Mouse (Mus musculus) monocyte, adult 5-6 weeks (primary cell): ENCODE data around the gene Dgkd. TPM values are rescaled to one million over a fixed set of nuclear protein-coding genes. Genes with fewer than 3 reads are reported as not detected.
A peak's percentile ranks its signal among the peaks of the same experiment; 100 is the strongest.
"Not testable (repeated sequence)": the region's sequence is repeated elsewhere in the genome, so short reads cannot be mapped to it uniquely, and the experiment has no call there.

Source experiments
- ATAC-seq: fragments of 153-309, 156-312 bp; replicated peaks from 2 replicates; pipeline ENCODE4 v1.8.0; 2017; ENCODE audit warnings: mild to moderate bottlenecking; ENCODE audit not compliant: low TSS enrichment, insufficient number of reproducible peaks, severe bottlenecking, poor library complexity, low FRiP score
- total RNA-seq: library from RNA; stranded (forward); fragments of 200-1000, 200-491, 200-594 nt; gene quantifications from 3 replicates; pipeline ENCODE4 v1.2.3, GENCODE M21; 2017

The Dgkd gene
- 98.9 to 146 TPM (median 146 TPM) in 3 replicates for total RNA-seq

DNA sequence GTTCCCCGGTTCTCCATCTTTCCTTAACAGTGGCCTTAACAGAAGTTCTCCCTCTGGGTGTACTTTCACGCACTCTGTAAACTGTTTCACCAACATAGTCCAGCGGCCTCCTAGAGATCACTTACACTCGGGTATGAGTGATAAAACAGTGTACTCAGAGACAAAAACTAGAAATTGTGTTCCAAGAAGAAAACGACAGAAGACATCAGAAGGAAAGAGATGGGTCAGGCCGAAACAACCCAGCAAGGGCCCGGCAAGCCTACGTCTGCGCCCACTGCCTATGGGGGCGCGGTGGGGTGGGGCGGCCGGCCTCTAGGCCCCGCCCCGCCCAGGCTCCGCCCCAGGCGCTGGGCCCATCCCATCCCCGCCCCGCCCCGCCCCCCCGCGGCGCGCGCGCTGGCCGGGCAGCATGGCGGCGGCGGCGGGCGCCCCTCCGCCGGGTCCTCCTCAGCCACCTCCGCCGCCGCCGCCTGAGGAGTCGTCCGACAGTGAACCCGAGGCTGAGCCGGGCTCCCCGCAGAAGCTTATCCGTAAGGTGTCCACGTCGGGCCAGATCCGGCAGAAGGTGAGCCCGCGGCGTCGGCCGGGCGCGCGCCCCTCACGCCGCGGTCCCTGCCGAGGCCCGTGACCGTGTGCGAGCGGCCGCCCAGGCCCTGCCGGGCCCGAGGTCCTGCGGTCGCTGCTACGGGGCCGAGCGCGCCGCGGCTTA lies at the start of gene Dgkd:
Gene Dgkd, plus strand, starts transcription at position 396 of the 709 bp plus-strand sequence.
- peak; percentile 30; the same call in 1 of the 2 replicates for ATAC-seq

DNA sequence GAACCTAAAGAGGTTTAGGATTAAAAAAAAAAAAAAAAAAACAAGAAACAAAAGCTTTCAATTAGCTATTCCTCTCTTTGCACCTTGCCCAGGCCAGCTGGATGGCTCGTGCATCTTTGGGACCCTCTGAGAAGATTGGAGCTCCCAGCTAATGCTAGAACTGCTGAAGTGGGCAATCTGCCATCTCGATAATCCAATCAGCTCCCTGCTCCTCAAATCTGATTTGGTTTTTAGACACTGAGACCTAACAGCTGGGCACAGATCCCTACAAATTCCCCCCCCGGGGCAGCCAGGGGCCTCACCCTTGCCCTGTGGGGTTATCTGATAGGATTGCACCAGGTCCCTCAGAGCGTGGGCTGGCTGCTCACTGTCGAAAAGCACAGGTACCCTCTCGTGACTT lies 49.5 kb upstream of the Dgkd start, which contains the start of gene Sag:
Gene Sag, plus strand, starts transcription at position 105 of the 400 bp plus-strand sequence.
- no peak for ATAC-seq

DNA sequence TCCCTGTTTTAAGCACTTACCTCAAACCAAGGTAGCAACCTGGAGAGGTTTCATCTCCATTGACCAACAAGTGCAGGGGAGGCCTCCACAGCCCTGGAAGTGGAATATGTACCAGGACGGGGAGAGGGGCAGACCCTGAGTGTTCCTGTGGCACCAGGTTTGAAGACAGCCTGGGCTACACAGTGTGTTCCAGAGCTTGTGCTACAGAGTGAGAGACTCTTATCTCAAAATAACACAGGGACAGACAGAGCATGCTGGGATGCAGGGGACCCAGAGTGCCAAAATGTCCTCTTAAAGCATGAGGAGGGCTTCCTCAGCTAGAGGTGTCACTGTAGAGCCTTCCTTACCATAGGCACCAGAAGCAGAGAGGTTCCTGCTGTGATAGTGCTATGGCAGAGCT lies 45.3 kb upstream of the Dgkd start:
- ATAC-seq, result no peak

DNA sequence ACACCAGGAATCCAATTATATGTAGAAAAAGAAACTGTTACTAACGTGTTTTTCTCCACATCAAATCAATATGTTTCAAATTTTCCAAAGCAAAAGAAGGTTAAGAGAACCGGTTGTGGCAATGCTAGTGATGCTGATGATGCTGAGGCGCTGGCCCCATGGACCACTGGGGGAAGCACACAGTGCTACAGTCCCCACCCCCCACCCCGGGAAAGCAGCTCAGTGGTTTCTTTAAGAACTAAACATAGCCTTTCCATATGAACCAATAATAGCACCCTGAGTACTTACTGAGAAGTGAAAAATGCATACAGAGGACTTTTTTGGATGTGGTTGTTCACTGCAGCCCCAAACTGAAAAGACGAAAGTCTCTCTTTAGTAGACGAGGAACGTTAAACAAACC lies 41.7 kb upstream of the Dgkd start:
- ATAC-seq, result no peak

DNA sequence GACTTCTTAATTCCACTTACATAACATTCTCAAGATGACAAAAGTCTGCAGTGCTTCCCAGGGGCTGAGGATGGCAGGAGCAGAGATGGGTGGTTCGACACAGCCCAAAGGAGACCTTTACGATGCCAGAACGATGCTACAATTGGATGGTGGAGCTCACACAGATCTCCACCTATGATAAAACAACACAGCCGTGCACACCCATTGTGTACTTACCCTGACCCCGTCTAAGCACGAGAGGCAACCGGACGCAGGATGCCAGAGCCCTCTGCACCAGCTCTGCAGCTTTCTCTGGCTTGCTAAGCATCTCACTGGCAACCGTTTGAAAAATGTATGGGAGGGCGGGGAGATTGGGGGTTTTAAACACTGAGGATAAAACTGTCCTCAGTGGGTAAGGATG lies 41.0 kb upstream of the Dgkd start:
- ATAC-seq, result no peak

DNA sequence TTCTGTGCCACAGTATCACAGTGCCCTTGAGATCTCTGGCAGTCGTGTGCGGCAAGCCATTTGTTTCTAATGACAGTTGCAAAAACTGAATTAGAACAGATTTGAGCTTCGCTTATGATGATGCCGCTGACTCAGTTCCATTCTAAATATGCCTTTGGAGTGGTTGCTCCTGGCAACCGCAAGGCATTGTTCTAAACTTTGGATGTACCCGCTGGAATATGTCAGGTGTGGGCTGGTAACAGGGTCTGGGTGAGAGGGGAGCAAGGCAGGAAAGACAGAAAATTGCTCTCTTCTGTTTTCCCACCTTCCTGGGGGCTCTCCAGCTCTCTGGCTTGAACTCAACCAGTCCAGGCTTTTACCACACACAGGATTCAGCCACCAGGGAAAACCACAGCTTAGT lies 39.9 kb upstream of the Dgkd start:
- no peak for ATAC-seq

DNA sequence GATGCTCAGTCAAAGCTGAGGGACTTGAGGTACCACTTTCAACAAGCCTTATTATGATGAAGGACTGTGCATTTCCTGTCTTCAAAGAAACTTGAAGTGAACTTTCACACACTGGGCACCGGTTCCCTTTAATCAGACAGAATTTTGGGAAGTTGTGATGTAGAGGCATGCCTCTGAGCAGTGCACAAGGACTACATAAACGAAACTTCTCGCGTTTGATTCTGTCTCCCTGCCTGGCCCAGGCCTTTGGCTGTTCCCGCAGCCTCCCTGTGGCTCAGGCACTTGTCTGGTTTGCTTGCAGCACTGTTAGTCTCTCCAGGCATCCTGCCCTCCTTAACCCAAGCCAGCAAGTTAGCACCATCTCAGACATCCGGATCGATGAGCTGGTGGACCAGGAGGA lies 39.4 kb upstream of the Dgkd start:
- peak; percentile 72 for ATAC-seq

DNA sequence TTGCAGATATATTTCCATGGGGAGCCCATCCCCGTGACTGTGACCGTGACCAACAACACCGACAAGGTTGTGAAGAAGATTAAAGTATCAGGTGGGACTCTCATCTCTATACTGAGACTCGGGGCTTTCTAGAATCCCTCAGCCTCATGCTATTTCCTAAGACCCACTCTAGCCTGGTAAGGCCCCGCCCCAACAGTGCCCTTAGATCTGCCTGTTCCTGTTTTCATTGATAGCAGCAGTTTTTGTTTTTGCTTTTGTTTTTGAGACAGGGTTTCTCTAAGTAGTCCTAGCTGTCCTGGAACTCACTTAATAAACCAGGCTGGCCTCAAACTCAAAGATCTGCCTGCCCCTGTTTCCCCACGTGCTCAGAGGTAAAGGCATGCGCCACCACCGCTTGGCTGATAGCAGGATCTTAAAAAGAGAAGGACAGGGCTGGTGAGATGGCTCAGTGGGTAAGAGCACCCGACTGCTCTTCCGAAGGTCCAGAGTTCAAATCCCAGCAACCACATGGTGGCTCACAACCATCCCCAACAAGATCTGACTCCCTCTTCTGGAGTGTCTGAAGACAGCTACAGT lies 28.6 kb upstream of the Dgkd start:
- ATAC-seq, result no peak

DNA sequence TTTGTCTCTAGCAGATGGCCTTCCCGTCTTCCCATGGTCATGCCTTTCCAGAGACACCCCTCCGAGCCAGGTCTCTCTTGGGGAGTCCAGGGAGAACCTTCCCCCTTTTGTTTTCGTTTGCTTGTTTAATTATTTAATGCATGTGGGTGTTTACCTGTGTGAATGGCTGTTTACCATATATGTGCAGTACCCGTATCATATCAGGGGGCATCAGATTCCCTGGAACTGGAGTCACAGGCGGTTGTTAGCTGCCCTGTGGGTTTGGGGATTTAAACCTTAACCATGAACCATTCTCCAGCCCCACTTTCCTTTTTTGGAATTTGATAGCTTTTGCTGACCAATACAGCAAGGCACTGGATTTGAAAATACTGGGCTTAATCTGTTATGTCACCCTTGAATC lies 27.8 kb upstream of the Dgkd start:
- ATAC-seq, result no peak

DNA sequence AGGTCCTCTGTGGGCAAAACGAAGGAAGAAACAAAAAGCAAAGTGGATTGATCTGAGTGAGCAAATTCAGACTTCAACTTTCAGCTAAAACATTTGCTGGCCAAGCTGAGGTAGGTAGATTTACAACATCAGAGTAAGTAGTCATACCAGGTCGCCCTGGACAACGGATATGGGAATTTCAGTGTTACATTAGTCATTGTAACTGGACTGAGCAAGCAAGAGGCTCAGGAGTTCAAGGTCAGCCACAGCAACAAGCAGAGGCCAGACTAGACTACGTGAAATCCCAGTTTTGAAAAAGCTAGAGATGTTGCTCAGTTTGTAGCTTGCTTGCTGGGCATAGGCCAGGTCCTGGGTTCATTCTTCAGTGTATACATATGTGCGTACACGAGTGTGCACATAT lies 27.1 kb upstream of the Dgkd start:
- no peak for ATAC-seq

DNA sequence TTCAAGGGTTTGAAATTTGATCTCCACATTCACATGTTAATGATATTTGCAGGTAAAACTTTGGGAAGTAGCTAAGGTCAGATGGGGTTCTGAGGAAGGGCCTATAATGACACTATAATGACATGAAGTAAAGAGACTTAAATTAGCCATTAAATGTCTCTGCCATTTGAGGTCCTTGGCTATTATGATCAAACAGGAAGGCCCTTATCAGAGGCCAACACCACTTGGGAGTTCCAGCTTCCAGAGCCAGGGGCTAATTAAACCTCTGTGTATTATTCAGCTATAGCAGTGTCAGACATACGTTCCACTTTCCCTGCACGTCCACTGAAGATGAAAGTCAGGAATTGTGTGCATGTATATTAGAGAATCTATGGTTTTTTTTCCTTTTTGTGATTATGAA lies 26.6 kb upstream of the Dgkd start:
- ATAC-seq, result no peak

DNA sequence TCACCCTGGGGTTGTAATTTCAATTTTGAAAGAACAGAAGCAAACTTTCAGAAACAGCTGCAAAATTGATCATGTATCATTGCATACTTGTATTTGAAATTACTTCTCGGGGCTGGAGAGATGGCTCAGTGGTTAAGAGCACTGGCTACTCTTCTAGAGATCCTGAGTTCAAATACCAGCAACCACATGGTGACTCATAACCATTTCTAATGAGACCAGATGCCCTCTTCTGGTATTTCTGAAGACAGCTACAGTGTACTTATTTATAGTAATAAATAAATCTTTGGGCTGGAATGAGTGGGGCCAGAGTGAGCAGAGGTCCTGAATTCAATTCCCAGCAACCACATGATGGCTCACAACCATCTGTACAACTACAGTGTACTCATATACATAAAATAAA lies 25.6 kb upstream of the Dgkd start:
- not testable (repeated sequence) for ATAC-seq

DNA sequence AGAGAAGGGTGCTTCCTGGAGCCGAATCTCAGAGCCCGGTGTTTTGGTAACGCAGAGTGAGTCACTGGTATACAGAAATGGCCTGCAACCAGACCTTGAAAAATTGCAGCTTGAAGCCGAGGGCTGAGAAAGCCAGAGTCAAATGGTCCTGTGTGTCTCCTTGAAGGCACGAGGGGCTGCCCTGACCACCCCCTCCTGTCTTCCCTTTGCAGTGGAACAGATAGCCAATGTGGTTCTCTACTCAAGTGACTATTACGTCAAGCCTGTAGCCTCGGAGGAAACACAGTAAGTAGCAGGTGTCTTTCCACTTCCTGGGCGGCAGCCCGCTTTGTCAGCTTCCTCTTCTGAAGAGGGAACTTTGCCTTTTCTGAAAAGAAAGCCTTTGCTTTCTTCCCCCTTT lies 24.9 kb upstream of the Dgkd start:
- peak; percentile 90 for ATAC-seq

DNA sequence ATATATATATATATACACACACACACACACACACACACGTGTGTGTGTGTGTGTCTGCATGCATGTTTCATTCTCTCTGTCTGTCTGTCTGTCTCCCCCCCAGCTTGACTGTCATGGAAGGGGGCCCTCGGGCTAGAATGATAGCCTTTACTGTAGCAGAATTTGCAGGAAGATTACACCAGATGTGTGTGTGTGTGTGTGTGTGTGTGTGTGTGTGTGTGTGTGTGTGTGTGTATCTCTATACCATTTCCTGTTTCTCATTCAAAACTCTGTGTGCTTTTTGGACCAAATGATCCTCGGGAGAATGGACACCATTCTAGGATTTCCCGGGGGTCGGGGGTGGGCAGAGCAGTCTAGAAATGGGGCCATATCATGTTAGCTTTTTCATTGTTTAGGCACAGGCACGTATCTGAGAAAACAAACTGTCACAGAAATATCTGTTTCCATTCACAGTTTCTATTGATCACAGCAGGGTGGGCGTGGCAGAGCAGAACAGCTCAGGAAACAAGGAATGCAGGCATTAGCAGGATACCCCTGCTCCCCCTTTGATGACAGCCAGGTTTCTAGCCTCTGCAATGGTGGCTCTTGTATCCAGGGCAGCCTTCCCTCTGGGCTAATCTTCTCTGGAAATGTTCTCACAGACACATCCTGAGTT lies 24.0 kb upstream of the Dgkd start:
- no peak for ATAC-seq

DNA sequence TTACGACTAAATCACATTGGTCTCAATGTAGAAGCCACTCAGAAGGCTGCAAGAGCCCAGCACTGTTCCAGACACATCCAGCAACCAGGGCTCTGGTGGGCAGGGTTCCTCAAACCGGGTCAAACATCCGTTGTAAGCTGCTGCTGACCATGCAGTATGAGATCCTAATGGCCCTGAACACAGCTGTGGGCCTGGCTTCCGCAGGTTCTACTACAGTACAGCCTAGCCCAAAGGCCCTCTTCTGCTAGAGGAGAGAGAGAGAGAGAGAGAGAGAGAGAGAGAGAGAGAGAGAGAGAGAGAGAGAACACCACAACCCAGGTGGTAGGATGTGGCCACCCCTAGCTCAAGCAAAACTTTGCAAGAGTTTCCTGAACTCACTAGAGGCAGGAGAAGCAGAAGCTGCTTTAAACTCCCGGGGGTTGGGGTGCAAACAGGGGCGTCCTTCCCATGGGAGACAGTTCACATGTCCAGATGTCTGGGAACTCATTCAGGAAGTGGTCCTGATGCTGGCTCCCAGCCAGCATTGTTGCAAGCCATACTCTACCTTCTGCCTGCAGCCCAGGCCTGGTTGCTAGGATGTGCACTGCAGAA lies 23.4 kb upstream of the Dgkd start:
- ATAC-seq, result 0 out of 2 replicates have a peak, but pooled peaks have one; percentile 10

DNA sequence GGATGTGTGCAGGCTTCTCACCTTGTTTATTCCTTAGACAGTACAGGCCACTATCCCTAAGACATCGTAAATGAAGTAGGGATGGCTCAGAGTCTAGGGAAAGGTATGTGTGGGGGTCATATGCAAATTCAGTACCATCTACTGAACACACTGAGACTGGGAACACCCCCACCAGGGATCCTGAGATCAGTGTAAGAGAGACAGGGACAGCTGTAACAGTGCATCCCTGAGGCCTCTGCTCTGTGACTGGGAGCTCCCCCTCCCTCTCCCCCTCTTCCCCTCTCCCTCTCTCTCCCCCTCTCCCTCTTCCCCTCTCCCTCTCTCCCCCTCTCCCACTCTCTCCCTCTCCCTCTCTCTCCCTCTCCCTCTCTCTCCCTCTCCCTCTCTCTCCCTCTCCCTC lies 16.6 kb upstream of the Dgkd start:
- ATAC-seq, result no peak

DNA sequence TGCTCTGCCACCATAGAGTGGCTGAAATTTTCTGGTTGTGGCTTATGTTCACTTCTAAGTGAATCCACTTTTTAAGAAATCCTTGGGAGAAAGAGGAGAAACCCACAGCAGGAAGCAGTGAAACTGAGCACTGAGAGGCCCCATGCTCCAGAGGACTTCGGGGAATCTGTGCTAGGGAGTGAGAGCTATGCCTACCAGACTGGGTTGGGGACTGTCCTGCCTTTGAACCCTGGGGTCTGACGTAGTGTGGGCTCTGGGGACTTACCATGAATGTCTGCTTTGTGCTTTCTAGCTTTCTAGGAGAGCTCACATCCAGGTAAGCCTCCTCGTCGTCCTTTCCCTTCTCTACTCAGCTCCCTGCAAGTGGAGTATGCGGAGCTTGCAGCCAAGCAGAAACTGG lies 16.1 kb upstream of the Dgkd start:
- no peak for ATAC-seq

DNA sequence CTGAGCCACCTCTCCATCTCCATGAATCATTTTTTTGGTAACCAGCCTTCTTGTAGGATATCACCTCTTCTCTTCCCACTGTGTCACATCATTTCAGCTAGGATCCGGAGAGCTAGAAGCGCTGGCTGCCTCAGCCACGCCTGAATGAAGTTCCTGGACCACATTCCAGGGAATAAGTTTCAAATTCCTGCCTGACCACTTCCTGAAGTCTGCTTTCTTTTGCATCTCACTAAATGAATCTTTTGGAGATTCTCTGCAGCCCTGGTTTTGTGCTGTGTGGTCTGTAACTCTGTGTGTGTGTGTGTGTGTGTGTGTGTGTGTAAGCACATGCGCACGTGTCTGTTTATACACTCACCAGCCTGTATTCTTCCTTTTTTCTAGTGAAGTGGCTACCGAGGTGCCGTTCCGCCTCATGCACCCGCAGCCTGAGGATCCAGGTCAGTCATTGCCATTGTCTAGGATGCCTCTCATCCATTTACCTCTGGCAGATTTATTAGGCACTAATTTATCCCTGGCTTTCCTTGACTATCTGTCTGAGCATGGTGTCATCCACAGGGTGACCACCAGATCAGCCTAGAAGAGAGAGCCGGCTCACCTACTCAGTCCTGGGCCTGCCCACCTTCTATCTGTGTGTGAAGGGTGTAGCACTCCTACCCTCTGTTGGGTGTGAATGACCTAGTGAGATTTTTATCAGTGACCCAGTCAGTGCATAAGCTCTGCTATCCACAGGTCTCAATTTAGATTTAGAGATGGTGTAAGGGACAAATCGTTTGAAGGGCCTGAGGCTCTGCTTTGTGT lies 12.5 kb upstream of the Dgkd start:
- ATAC-seq, result no peak
